Mouse (Mus musculus): Measurements from ENCODE around the gene Lrrc18.

DNA sequence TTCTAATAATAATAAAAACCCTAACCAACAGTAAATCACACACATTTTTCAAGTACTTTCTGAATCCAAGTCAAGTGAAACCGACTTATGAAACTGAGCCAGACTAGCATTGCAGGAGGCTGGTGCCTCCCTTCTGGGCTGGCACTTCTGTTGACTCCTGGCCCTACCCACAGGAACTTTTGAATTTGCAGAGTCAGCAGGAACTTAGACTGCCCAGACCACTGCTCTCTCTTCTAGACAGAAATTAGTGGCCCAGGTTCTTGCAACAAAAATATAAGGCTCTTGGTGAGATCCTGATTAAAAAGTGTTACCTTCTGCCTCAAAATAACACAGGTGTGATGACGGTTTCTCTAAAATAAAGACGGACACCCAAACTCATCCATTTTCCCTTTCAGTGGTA, 54.0 kb downstream of the Lrrc18 start:
- TF ChIP-seq CTCF (IDR thresholded peaks at IDR 0.05; ENCODE audit: extremely low read depth, insufficient read length, insufficient replicate concordance, low read depth, low read length) (no peak), POLR2A (IDR thresholded peaks at IDR 0.05; ENCODE audit: low read depth, low read length) (no peak)
